Mouse (Mus musculus): Measurements from ENCODE around the gene Fam173b. TPM values are rescaled to one million over a fixed set of nuclear protein-coding genes. Genes with fewer than 3 reads are reported as not detected.
"Not testable (repeated sequence)": the region's sequence is repeated elsewhere in the genome, so short reads cannot be mapped to it uniquely, and the experiment has no call there.

The Fam173b gene
- polyA plus RNA-seq, 1 experiment = 4.0 TPM

GRCm38 (mm10) chr15:31573287-31573686 lies 28.4 kb upstream of the Fam173b start:
- TF ChIP-seq POLR2A (IDR thresholded peaks at IDR 0.05; ENCODE audit: low read depth, low read length) = no peak
- no peak for TF ChIP-seq CTCF (IDR thresholded peaks at IDR 0.05; ENCODE audit: extremely low read depth, insufficient read length, insufficient replicate concordance, low read depth, low read length)
- Histone ChIP-seq H3K27me3 (ENCODE audit: control insufficient read depth, insufficient read depth, low read length) (no peaks in the 10 kb centered on the region), H3K4me3 (ENCODE audit: low read depth, low read length) (no peak overlapping the region), H3K27ac (ENCODE audit: insufficient read depth, low read depth, low read length) (no peak overlapping the region), H3K4me1 (ENCODE audit: control insufficient read depth, insufficient read depth, insufficient read length, low read length) (peaks cover 23% of the 10 kb centered on the region), H3K36me3 (ENCODE audit: control insufficient read depth, insufficient read depth, low read length) (peaks cover 3% of the 10 kb centered on the region)
- WGBS = 88% methylated on average over 4 of the region's 4 CpGs

- no peaks in the 10 kb centered on the region for H3K27me3 ChIP-seq (ENCODE audit: control insufficient read depth, insufficient read depth, low read length)
- no peak overlapping the region for H3K27ac ChIP-seq (ENCODE audit: insufficient read depth, low read depth, low read length)
- TF ChIP-seq POLR2A (IDR thresholded peaks at IDR 0.05; ENCODE audit: low read depth, low read length) = no peak
- TF ChIP-seq CTCF (IDR thresholded peaks at IDR 0.05; ENCODE audit: extremely low read depth, insufficient read length, insufficient replicate concordance, low read depth, low read length) = no peak
- H3K36me3 ChIP-seq (ENCODE audit: control insufficient read depth, insufficient read depth, low read length) = peaks cover 3% of the 10 kb centered on the region
- peaks cover 20% of the 10 kb centered on the region for H3K4me1 ChIP-seq (ENCODE audit: control insufficient read depth, insufficient read depth, insufficient read length, low read length)
- no peak overlapping the region for H3K4me3 ChIP-seq (ENCODE audit: low read depth, low read length)
These were observed 28.0 kb upstream of the Fam173b start for GRCm38 (mm10) chr15:31573692-31574091.

- Histone ChIP-seq H3K36me3 (ENCODE audit: control insufficient read depth, insufficient read depth, low read length) (peaks cover 3% of the 10 kb centered on the region), H3K27ac (ENCODE audit: insufficient read depth, low read depth, low read length) (no peak overlapping the region), H3K4me1 (ENCODE audit: control insufficient read depth, insufficient read depth, insufficient read length, low read length) (peaks cover 9% of the 10 kb centered on the region), H3K27me3 (ENCODE audit: control insufficient read depth, insufficient read depth, low read length) (no peaks in the 10 kb centered on the region), H3K4me3 (ENCODE audit: low read depth, low read length) (no peak overlapping the region)
- TF ChIP-seq POLR2A (IDR thresholded peaks at IDR 0.05; ENCODE audit: low read depth, low read length) = no peak
- TF ChIP-seq CTCF (IDR thresholded peaks at IDR 0.05; ENCODE audit: extremely low read depth, insufficient read length, insufficient replicate concordance, low read depth, low read length) = no peak
- 83% methylated on average over 5 of the region's 5 CpGs for WGBS
These were observed 25.6 kb upstream of the Fam173b start for GRCm38 (mm10) chr15:31576076-31576475.

- not testable (repeated sequence) for H3K27me3 ChIP-seq (ENCODE audit: control insufficient read depth, insufficient read depth, low read length); H3K27ac ChIP-seq (ENCODE audit: insufficient read depth, low read depth, low read length); H3K4me3 ChIP-seq (ENCODE audit: low read depth, low read length); H3K36me3 ChIP-seq (ENCODE audit: control insufficient read depth, insufficient read depth, low read length)
- H3K4me1 ChIP-seq (ENCODE audit: control insufficient read depth, insufficient read depth, insufficient read length, low read length) = peaks cover 28% of the 10 kb centered on the region
- WGBS = 50% methylated on average over 2 of the region's 2 CpGs
These were observed 20.6 kb upstream of the Fam173b start for GRCm38 (mm10) chr15:31581086-31581485.

- H3K27ac ChIP-seq (ENCODE audit: insufficient read depth, low read depth, low read length) = peak overlapping the region; percentile 90
- H3K27me3 ChIP-seq (ENCODE audit: control insufficient read depth, insufficient read depth, low read length) = no peaks in the 10 kb centered on the region
- 62% methylated on average over 13 of the region's 13 CpGs for WGBS
- no peak overlapping the region for H3K4me3 ChIP-seq (ENCODE audit: low read depth, low read length)
- peaks cover 7% of the 10 kb centered on the region for H3K36me3 ChIP-seq (ENCODE audit: control insufficient read depth, insufficient read depth, low read length)
- H3K4me1 ChIP-seq (ENCODE audit: control insufficient read depth, insufficient read depth, insufficient read length, low read length) = peaks cover 26% of the 10 kb centered on the region
- TF ChIP-seq POLR2A (IDR thresholded peaks at IDR 0.05; ENCODE audit: low read depth, low read length) (no peak), CTCF (IDR thresholded peaks at IDR 0.05; ENCODE audit: extremely low read depth, insufficient read length, insufficient replicate concordance, low read depth, low read length) (no peak)
These were observed 18.2 kb upstream of the Fam173b start for GRCm38 (mm10) chr15:31583304-31584085.

GRCm38 (mm10) chr15:31585238-31585637 lies 16.4 kb upstream of the Fam173b start:
- peak overlapping the region; percentile 42; the same call in 1 of the 2 replicates for H3K27ac ChIP-seq (ENCODE audit: insufficient read depth, low read depth, low read length)
- peaks cover 20% of the 10 kb centered on the region for H3K36me3 ChIP-seq (ENCODE audit: control insufficient read depth, insufficient read depth, low read length)
- 79% methylated on average over 7 of the region's 7 CpGs for WGBS
- peaks cover 26% of the 10 kb centered on the region for H3K4me1 ChIP-seq (ENCODE audit: control insufficient read depth, insufficient read depth, insufficient read length, low read length)
- no peak overlapping the region for H3K4me3 ChIP-seq (ENCODE audit: low read depth, low read length)
- no peak for TF ChIP-seq CTCF (IDR thresholded peaks at IDR 0.05; ENCODE audit: extremely low read depth, insufficient read length, insufficient replicate concordance, low read depth, low read length)
- TF ChIP-seq POLR2A (IDR thresholded peaks at IDR 0.05; ENCODE audit: low read depth, low read length) = no peak
- no peaks in the 10 kb centered on the region for H3K27me3 ChIP-seq (ENCODE audit: control insufficient read depth, insufficient read depth, low read length)

GRCm38 (mm10) chr15:31586088-31586487 lies 15.6 kb upstream of the Fam173b start:
- peaks cover 26% of the 10 kb centered on the region for H3K4me1 ChIP-seq (ENCODE audit: control insufficient read depth, insufficient read depth, insufficient read length, low read length)
- H3K27ac ChIP-seq (ENCODE audit: insufficient read depth, low read depth, low read length) = no peak overlapping the region
- H3K36me3 ChIP-seq (ENCODE audit: control insufficient read depth, insufficient read depth, low read length) = peaks cover 28% of the 10 kb centered on the region
- no peak for TF ChIP-seq POLR2A (IDR thresholded peaks at IDR 0.05; ENCODE audit: low read depth, low read length)
- no peak for TF ChIP-seq CTCF (IDR thresholded peaks at IDR 0.05; ENCODE audit: extremely low read depth, insufficient read length, insufficient replicate concordance, low read depth, low read length)
- H3K4me3 ChIP-seq (ENCODE audit: low read depth, low read length) = no peak overlapping the region
- WGBS = 64% methylated on average over 5 of the region's 5 CpGs
- H3K27me3 ChIP-seq (ENCODE audit: control insufficient read depth, insufficient read depth, low read length) = no peaks in the 10 kb centered on the region

Data from small intestine, adult 2 months (tissue).